Mouse (Mus musculus) ovary, postnatal 36 days (tissue): ENCODE measurements around the gene Tia1.

Experiments
- DNase-seq: peaks from one replicate; pipeline ENCODE4 v3.0.0; 2022; ENCODE audit warnings: low spot score, mixed read lengths

Gene Tia1

GRCm38 (mm10) chr6:86481871-86482270 is 77.9 kb downstream of the Tia1 start:
- no peak for DNase-seq
